Mouse (Mus musculus): ENCODE measurements at regions not wholly inside any gene's neighbourhood (a gene's known extent, or its start where the extent isn't known, plus 50 kb on each side); places are given as distances from the start of the nearest gene placed in this dataset.
"Not testable (repeated sequence)": the region's sequence is repeated elsewhere in the genome, so short reads cannot be mapped to it uniquely, and the experiment has no call there.

DNA sequence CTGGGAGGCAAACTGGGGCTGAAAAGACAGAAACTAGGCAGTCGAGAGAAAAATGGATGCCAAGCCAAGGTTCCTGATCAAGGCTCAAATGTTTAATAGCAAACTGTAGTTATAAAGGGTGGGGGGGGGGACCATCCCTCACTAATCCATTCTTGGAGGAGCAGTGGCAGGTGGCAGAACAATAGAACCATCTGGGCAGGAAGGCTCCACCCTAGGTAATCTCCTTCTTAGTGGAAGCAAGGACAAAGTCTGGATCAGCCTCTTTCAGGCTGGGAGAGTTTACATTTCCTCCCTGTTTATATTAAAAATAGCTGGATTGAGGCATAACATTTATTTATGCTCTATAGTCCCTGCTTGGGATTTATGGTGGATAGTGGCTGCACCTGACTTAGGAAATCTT, 180.8 kb downstream of the Cdh9 start:
- no peak for DNase-seq (ENCODE audit: low spot score in 2 of 2)

DNA sequence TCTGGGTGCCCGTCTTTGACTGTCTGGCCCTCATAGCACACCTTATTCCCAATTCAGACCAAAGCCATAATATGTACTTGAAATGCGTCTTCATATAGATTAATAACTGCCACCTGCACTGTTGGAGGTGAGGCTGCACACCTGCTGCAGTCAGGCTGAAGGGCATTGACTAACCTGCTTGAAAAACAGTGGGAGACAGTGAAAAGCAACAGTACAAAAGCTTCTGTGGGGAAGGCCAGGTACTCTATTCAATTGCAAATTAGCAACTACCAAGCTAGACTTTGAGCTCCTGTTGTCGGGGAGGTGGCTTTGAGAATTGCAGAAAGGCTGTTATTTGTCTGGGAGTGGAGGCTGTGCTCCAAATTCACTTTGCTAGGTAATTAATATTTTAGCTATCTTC, 181.4 kb downstream of the Cdh9 start:
- DNase-seq (ENCODE audit: low spot score in 2 of 2): not testable (repeated sequence)

DNA sequence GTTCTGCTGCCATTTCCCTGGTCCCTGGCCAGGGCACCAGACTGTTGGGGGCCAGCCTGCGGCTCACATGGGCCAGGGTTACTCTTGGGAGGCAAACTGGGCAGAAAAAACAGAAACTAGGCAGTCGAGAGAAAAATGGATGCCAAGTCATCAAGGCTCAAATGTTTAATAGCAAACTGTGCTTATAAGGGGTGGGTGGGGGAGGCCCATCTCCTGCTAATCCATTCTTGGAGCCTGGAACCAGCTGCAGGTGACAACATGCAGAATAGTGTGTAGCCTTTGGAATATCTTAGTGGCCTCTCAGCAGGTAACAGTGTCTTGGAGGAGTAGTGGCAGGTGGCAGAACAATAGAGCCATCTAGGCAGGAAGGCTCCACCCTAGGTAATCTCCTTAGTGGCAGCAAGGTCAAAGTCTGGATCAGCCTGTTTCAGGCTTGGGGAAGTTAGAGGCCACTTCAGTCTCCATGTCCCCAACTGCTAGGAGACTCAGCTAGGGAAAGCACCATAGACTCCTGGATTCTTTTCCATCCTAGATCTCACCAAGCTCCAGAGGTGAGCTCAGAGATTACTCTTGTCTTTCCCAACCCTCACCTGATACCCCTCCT, 186.5 kb downstream of the Cdh9 start:
- no peak for DNase-seq (ENCODE audit: low spot score in 2 of 2)

DNA sequence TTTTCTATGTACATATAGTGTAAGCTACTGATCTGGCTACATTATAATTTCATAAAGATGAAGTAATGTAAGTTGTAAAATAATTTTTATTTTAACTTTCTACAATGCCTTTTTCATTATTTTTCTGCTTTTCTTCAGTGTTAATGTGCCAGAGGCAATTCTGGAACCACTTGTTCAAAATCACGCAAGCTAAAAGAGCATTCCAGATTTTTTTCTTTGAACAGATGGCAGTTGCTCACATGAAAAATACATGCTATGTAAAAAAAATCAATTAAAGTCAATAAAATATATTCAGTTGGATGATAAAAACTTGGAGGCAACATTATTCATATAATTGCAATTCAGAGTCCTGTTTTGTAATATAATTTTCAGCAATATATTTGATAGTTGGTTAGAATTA, 194.7 kb downstream of the Cdh9 start:
- DNase-seq (ENCODE audit: low spot score in 2 of 2): no peak

DNA sequence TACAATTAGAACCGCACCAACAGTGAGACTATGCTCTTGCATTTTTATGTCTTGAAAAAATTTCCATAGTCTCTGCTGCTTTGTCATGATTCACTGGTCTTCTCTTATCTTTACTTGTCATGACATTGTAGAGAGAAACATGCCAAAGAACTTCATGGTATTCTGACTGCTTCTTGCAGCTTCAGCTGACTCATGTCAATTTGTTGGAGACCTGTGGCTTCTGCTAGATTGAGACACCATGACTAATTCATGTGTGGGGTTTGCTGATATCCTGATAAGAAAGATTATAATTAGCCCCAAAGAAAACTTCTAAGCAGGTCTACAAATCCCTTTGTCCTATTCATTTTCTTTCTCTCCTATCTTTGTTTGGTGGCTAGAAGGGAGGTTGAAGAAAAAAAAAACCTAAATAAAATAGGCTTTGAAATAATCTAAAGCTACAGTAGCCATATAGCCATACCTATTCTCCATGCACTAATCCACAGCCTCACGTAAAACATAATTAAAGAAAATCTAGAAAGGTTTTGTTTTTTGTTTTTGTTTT, 204.7 kb downstream of the Cdh9 start:
- DNase-seq (ENCODE audit: low spot score in 2 of 2): no peak

DNA sequence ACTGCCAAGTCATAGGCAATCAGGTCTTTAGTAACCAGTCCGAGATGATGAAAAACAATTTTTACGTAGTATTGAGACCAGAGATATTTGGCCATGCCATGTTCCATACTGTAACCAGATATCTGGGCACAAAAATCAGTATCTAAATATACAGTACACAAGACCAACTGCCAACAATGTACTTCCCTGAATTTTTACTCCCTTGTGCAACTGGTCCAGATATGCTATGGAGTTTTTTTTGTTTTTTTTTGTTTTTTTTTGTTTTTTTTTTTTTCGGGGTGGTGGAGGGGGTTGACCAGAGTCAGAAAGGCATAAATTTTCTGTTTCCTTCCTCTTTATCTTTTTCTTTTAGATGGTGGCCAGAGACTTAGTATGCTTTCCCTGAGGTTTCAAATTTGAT, 205.9 kb downstream of the Cdh9 start:
- no peak for DNase-seq (ENCODE audit: low spot score in 2 of 2)

DNA sequence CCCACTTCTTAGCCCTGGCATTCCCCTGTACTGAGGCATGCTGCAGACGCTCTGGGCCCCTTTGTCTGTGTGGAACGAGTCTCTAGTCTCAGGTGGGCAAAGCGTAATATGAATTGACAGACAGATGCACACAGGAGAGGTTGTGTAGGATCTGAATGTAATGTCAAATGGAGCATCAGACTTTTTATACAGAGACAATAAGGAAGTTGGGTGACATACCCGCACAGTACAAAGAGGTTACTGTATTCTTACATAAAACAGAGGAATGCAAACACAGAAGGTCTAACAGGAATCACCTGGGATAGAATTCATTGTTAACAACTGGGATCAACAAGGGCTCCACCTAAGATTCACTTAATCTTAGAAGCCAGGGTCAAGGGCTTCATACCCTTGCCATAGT, 247.3 kb downstream of the Cdh9 start:
- DNase-seq (ENCODE audit: low spot score in 2 of 2): not testable (repeated sequence)

DNA sequence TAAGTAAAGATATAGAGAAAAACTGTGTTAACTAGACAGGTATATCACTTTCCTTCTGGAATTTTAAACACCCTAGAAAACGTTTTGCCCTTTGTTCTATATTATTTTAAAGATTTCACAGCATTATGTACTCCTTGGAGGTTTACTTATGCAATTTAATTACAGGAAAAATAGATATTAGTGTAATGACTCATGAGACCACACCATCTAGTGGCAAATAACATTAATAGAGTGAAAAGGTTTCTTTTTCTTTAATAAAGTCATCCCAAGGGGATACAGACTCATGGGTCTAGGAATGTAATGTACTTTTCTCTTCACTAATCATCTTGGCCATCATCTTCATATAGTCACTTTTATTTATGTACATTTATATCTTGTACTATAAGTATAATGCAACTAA, 262.3 kb downstream of the Cdh9 start:
- no peak for DNase-seq (ENCODE audit: low spot score in 2 of 2)

DNA sequence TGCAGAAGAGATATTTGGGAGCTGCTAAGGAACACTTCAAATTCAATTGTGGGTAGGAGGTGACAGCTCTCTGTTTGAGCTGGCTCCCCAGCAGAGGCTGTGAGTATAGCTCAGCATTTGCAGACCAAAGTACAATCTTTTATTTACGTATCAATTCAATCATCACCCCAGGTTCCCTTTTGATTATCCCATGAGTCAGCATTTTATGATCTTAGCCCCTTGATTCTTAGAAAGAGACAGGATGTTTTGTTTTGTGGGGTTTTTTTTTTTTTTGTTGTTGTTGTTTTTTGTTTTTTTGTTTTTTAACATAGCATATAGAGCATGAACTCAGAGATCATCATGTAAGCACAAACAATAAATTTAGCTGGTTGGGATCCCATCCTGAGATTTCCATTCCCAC, 267.1 kb downstream of the Cdh9 start:
- DNase-seq (ENCODE audit: low spot score in 2 of 2): no peak

DNA sequence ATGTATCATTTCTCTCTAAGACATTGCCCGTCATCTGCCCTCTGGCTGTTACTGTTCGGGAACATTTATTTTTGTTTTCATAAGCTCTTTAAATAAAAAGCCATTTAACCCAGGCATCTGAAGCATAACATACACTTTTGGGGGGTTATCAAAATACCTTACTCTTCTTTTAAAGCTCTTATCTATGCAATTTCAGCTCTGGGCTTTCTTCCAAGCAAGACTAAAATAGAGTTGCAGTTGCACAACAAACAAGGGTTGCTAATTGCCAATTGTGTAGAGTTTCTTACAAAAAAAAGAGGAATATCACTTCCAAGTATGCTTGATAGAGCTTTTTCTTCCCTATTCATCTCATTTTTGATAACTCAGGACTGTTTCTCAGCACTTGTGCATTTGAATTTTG, 277.6 kb downstream of the Cdh9 start:
- no peak for DNase-seq (ENCODE audit: low spot score in 2 of 2)

DNA sequence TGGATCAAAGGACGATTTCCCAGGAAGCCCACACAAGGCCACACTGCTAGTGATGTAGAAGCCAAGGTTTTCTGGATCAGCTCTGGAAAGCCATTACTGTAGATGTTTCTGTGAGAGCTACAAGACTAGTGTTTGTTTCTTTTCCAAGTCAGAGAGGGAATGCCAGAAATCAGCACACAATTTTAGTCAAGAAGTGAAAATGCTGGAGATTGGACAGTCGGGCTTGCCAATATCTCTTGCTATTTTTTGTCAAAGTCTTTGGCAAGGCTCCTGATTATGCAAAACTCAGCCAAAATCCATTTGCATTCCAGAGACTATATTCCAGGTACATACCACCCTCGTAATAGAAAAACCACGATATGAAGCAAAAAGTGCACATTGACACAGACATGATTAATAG, 279.3 kb downstream of the Cdh9 start:
- peak; percentile 47 to 54 for DNase-seq (ENCODE audit: low spot score in 2 of 2)

DNA sequence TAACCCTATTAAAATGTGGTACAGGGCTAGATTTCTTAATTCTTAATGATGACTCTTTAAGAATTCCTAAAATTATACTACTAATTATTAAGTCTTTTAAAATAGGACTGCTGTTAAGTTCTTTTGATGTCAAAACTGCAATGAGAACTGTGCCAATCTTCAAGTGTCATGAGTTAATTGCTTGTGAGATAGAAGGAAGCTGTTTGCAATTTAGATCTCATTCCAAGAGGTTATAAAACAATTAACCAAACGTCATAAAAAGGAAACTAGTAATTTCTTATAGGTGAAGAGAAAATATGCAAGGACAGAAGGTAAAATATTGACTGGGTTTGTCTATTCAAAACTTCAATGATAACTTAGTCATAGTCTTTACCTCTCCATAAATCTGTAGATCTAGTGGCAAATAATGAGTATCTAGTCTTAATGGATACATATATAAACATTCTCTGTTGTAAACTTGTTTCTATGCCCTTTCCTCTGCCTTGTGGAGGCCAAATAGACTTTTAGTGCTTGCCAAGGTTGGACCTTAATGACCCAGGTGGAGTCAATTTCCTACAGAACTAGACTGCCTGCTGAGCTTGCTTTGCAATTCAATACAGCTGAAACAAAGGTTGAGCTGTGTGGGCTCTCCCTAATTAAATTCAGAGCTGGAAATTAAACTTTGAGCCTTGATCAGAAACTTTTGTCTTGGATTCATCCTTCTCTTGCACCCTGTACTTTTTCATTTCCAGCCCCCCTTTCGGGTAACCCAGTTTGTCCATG, 320.5 kb downstream of the Cdh9 start:
- no peak for DNase-seq (ENCODE audit: low spot score in 2 of 2)

DNA sequence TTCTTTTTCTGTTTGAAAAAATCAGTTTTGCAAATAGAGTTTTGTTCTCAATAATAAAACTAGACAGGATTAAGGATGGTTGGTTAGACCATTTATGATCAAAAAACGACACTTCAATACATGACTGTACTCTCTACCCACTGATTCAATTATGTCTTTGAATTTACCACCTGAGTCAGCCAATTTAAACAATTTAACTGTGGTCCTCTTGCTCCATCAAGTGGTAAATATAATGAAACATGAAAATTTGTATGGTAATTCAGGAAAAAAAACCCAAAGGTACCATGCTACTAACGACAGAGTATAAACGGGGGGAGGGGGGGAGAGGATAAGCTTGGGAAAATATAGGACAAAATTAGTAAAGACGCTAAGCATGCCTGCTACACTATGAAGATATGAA, 341.2 kb downstream of the Cdh9 start:
- DNase-seq (ENCODE audit: low spot score in 2 of 2): no peak

DNA sequence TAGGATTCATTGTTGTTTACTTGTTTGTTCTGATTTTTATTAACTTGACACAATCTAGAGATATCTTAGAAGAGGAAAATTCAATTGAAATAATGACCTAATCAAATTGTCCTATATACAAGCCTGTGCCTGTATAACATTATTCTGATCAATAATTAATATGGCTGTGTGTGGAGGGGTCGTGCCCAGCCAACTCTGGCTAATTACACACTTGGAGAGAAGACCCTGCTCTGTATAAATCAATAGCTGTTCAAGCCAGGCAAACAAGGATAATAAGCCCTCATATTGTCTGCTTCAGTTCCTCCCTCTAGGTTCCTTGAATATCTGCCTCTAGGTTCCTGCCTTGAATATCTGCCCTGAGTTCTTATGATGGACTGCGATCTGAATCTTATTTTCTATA, 355.5 kb downstream of the Cdh9 start:
- DNase-seq (ENCODE audit: low spot score in 2 of 2): no peak

DNA sequence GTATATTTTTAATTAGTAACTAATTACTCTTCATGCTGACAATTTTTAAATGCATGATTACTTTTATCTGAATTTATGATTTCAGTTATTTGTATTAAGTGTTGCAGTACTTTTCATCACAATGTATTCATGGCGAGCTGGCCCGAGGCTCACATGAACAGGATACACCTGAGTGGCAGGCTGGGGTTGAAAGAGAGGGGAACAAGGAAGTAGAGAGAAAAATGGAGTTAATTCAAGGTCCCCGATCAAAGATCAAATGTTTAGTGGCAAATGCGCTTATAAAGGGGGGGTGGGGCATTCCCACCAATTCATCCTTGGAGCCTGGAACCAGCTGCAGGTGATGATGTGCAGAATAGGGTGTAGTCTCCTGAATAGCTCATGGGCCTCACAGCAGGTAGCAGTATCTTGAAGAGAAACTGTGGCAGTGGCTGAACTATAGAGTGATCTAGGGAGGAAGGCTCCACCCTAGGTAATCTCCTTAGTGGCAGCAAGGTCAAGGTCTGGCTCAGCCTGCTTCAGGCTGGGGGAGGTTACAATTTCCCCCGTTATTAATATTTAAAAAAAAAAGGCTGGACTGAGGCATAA, 360.2 kb downstream of the Cdh9 start:
- no peak for DNase-seq (ENCODE audit: low spot score in 2 of 2)

DNA sequence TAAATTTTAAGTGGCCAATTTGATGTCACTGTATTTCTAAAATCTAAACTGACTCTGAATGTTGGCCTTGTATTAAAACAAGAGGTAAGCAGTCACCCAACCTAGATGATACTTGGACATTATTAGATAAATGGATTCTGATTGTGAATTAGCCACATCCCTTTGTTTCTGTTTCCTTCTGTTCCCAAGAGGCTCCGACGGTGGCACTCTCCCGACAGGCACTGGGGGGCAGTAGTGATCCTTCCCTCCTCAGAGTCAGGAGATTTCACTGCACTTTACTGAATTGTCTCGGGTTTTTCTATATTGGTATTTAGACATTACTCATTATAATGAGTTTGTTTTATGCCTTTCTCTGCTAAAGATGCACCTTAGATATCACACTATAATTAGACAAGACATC, 370.4 kb downstream of the Cdh9 start:
- peak; percentile 76 to 85 for DNase-seq (ENCODE audit: low spot score in 2 of 2)

DNA sequence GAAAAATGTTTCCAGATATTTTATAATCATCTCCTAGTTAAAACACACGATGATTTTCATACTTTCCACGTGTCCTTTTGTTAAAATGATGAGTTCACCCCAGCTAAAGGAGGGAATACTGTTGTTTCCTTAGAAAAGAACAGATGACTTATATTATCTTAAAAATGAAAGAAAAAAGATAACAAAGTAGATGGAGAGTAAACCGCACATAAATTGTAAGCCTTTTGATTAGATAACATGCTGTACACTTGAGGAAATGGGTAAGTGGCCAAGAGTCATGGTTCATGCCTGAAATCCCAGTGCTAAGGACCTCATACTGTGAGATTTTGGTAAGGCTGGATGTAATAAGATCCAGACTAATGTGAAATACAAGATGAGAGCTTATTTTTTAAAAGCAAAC, 372.6 kb downstream of the Cdh9 start:
- DNase-seq (ENCODE audit: low spot score in 2 of 2): no peak

DNA sequence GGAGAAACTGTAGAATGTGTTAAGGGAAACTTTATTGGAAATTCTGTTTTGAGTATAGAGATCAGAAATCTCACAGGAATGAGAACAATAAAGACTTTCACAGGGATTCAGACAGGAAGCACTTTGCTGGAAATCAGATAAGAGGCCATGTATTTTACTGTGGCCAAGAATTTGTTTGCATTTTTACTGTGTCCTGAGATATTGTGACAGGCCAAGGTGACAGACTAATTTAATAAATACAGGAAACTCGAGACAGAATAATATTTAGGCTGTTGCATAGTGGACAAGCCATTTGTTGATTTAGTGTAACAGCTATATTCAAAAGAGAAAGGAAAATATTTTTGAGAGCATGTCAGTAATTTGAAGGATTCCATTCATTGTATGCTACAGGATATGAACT, 407.2 kb downstream of the Cdh9 start:
- no peak for DNase-seq (ENCODE audit: low spot score in 2 of 2)

DNA sequence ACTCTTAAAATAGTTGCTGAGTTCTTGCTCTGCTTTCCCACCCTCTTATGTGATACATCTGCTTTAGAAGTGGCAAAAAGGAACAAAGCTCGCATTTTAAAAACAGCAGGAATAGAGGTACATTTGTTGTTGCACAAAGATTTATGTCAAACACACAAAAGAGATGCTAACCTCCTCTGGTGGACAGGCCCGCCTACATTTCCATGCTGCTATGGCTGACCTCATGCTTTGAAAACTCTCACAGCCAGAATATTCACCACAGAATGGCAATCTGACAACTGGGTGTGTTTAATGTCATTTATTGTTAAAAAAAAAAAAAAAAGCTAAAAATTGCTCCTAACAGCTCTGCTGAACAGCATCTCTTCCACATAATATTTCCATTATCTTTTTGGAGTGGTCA, 451.6 kb downstream of the Cdh9 start:
- DNase-seq (ENCODE audit: low spot score in 2 of 2): no peak

DNA sequence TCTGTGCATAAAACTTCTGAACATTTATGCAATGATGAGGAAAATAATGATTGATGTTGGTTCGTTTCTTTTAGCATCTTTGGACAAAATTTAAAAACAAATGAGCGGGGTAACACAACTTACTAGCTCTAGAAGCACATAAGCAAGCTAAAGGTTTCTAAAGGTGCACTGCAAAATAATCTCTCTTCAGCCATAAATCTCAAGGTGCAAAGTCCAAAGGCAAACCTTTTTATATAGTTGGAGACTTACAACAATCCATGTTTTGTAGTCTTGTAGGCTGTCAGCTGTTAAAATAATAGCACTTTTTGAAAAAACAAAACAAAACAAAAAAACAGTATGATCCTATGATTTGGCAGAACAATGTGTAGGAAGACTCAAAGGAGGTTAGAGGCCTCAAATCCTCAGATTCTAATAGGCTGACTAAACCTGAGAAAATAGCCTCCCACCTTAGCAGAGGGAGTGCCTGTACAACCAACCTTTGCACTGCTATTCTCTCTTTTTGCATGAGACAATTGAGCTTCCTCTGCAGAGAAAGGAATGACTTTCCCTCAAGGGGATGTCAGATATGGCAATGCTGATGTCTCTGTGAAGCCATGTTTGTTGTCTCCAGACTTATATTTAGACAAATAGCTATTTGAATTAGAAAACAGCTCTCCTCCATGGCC, 452.9 kb downstream of the Cdh9 start:
- no peak for DNase-seq (ENCODE audit: low spot score in 2 of 2)

DNA sequence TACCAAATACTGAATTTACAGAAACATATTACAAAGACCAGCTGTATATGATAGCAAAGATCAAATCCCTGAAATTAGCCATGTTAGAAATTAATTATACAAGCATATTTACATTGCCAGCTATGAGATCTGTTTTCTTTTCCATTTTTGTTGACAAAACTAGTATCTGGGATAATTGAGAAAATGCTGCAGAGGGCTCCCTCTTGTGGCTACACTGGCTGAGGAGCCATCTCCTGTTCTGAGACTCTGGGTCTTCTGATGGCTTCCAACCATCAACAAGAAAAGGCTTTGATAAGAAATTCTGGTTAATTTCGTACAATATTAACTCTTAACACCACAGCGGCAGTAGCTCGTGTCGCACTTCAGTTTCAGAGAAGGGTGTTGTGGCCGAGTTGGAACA, 466.9 kb downstream of the Cdh9 start:
- peak in 1 of 2 experiments; percentile 19 for DNase-seq (ENCODE audit: low spot score in 2 of 2)

DNA sequence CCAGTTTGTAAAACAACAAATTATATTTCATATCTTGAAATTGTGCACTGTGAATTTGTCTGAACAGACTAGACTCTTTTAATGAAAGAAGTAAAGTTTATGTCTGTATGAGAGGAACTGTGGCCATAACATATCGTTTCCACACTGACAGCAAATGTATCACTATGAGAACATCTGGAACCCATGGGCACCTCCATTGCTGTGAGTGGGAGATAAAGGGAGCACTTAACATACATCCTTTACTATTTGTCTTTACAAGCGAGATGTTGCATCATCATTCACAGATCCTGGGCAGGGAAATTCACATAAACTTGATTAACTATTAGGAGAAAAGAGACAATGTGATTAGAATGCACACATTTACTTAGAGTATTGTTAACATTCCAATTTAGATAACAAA, 476.2 kb downstream of the Cdh9 start:
- no peak for DNase-seq (ENCODE audit: low spot score in 2 of 2)

DNA sequence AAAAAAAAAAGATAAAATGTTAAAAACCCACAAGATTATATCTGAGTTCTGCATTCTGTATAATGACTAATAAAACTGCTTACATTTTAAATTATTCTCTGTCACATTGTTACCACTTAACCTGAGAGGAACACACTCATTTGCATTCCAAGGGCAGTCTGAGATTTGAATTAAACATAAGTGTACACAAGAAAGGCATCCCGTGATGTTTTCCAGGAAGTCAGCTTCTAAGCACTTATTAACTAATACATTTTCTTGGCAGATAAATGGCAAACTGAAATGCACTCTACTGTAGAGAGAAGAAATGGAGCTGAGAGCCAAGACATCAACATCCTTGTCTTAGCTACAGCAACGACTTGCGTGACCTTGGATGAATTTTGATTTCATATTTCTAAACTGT, 516.5 kb downstream of the Cdh9 start:
- DNase-seq (ENCODE audit: low spot score in 2 of 2): no peak

Data from right cerebral cortex, postnatal 10 days (tissue).